Mouse (Mus musculus): Measurements from ENCODE around the gene Dpysl4. TPM values are rescaled to one million over a fixed set of nuclear protein-coding genes. Genes with fewer than 3 reads are reported as not detected.

Dpysl4 gene
- total RNA-seq, 2 experiments from 2014 or later, result 48.3 to 58.7 TPM

- no peak for DNase-seq
Measured at GRCm38 (mm10) chr7:139100531-139101095, 14.8 kb downstream of the Dpysl4 start.

- DNase-seq, result no peak
Measured at GRCm38 (mm10) chr7:139101286-139101804, 15.5 kb downstream of the Dpysl4 start.

GRCm38 (mm10) chr7:139101826-139102225, 16.0 kb downstream of the Dpysl4 start:
- DNase-seq, result no peak

- DNase-seq, result peak in 1 of 2 experiments; percentile 47
Measured at GRCm38 (mm10) chr7:139103960-139104381, 18.2 kb downstream of the Dpysl4 start.

GRCm38 (mm10) chr7:139105076-139105475, 19.3 kb downstream of the Dpysl4 start:
- DNase-seq, result no peak

- no peak for DNase-seq
Measured at GRCm38 (mm10) chr7:139105705-139106104, 19.9 kb downstream of the Dpysl4 start.

- no peak for DNase-seq
Measured at GRCm38 (mm10) chr7:139107908-139108650, 22.3 kb downstream of the Dpysl4 start.

- DNase-seq, result peak; percentile 83 to 85
Measured at GRCm38 (mm10) chr7:139119152-139119774, 33.5 kb downstream of the Dpysl4 start.

- DNase-seq, result no peak
Measured at GRCm38 (mm10) chr7:139119775-139120153, 34.0 kb downstream of the Dpysl4 start.

- DNase-seq, result no peak
Measured at GRCm38 (mm10) chr7:139125881-139126280, 40.1 kb downstream of the Dpysl4 start.

- DNase-seq, result no peak
Measured at GRCm38 (mm10) chr7:139126549-139126948, 40.7 kb downstream of the Dpysl4 start.

- DNase-seq, result no peak
Measured at GRCm38 (mm10) chr7:139128994-139129393, 43.2 kb downstream of the Dpysl4 start.

GRCm38 (mm10) chr7:139130361-139130760, 44.6 kb downstream of the Dpysl4 start:
- no peak for DNase-seq

- no peak for DNase-seq
Measured at GRCm38 (mm10) chr7:139131538-139131937, 45.7 kb downstream of the Dpysl4 start.

- DNase-seq, result peak; percentile 50
Measured at GRCm38 (mm10) chr7:139133446-139133845, 47.6 kb downstream of the Dpysl4 start.

- DNase-seq, result no peak
Measured at GRCm38 (mm10) chr7:139135236-139135635, 49.4 kb downstream of the Dpysl4 start.

- DNase-seq, result no peak
Measured at GRCm38 (mm10) chr7:139136906-139137491, 51.2 kb downstream of the Dpysl4 start.

GRCm38 (mm10) chr7:139139921-139140461, 54.2 kb downstream of the Dpysl4 start:
- no peak for DNase-seq

GRCm38 (mm10) chr7:139143785-139144184, 58.0 kb downstream of the Dpysl4 start:
- no peak for DNase-seq

- DNase-seq, result no peak
Measured at GRCm38 (mm10) chr7:139145891-139146290, 60.1 kb downstream of the Dpysl4 start.

- DNase-seq, result no peak
Measured at GRCm38 (mm10) chr7:139147360-139147759, 61.6 kb downstream of the Dpysl4 start.

GRCm38 (mm10) chr7:139149373-139149772, 63.6 kb downstream of the Dpysl4 start:
- DNase-seq, result no peak

GRCm38 (mm10) chr7:139151116-139151515, 65.3 kb downstream of the Dpysl4 start:
- peak in 1 of 2 experiments; percentile 50 for DNase-seq
